Mouse (Mus musculus): ENCODE results near the gene Amd1. TPM values are rescaled to one million over a fixed set of nuclear protein-coding genes. Genes with fewer than 3 reads are reported as not detected.
A peak's percentile ranks its signal among the peaks of the same experiment; 100 is the strongest.

The Amd1 gene
- polyA plus RNA-seq, 1 experiment, result 34.0 TPM

DNA sequence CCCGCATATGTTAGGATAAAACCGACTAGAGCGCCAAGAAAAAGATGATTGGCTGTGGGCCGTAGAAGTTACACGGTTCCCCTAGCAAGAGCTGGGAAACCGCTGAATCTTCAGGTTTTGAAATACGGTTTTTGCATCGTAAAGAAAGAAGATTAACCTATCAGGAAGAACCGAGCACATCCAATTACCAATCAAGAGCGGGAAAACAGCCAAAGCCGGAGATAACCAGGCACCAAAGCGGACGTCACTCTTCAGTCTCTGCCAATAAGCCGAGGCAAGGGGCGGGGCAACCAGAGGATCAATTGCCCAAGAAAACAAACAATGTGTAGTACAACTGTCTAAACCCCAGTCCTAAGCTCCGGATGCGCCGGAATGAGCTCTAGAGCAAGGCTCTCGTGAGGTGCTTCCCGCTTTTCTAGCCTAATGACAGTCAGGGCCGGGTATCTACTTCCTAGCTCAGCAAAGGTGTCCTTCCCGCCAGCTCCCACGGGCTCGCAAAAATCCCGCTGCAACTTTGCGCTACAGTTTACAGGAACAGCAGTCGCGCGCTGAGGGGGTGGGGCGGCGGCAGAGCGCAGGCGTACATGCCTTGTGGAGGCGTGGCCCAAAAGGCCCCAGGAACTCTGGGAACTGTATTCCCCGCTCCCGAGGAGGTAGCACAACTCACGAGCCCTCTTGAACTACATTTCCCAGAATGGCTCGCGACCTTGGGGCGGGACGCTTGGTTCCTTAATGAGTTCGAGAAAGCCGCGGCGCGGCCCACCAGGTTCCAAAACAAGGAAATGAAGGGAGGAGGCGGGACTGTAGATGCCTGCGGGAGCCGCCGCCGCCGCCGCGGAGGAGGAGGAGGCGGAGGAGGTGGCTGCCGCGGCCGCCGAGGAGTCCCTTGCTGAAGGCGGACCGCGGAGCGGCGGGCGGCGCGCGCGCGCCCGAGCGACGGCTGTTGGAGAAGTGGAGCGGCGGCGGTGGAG, 46.9 kb upstream of the Amd1 start:
- no peaks in the 10 kb centered on the region for H3K79me2 ChIP-seq (ENCODE audit: control insufficient read depth, insufficient read depth)
- no peaks in the 10 kb centered on the region for H3K27me3 ChIP-seq (ENCODE audit: control insufficient read depth, insufficient read depth, insufficient read length)
- H3ac ChIP-seq (ENCODE audit: control insufficient read depth, insufficient read length), result peak overlapping the region; percentile 49
- H3K4me3 ChIP-seq, result peak overlapping the region; percentile 45
- no peak for TF ChIP-seq REST (IDR thresholded peaks at IDR 0.05; ENCODE audit: insufficient read depth, insufficient read length)
- TF ChIP-seq MYOG (IDR thresholded peaks at IDR 0.05; ENCODE audit: control insufficient read depth in 1 of 3, insufficient read depth in 1 of 3, insufficient read length in 2 of 3, low read depth in 2 of 3), result peak in 1 of 3 experiments; percentile 37
- peak; percentile 41 for TF ChIP-seq POLR2A (IDR thresholded peaks at IDR 0.05; ENCODE audit: insufficient read length, low read depth)
- TF ChIP-seq E2F4 (IDR thresholded peaks at IDR 0.05; ENCODE audit: insufficient read depth), result peak; percentile 66
- no peaks in the 10 kb centered on the region for H3K36me3 ChIP-seq (ENCODE audit: control insufficient read depth, insufficient read depth)
- peak overlapping the region; percentile 87 for H3K4me2 ChIP-seq (ENCODE audit: low read depth)

DNA sequence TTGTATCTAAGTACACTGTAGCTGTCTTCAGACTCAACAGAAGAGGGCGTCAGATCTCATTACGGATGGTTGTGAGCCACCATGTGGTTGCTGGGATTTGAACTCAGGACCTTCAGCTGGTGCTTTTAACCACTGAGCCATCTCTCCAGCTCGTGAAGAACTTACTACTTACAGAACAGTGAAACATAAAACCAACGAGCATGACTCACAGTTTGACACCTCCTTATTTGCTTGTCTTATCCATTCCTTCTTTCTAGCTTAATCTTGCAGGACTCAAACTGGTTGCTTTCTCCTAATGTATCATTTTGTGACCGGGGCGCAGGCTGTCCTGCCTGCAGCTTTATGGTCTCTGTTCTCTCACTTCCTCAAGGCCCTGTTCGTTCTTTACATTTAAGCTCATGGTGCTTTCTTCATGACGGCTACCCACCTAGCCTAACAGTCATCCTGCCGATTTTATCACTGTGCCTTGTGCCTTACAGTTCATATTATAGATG, 45.5 kb upstream of the Amd1 start:
- H3K4me3 ChIP-seq, result peak overlapping the region; percentile 45
- no peaks in the 10 kb centered on the region for H3K27me3 ChIP-seq (ENCODE audit: control insufficient read depth, insufficient read depth, insufficient read length)
- TF ChIP-seq E2F4 (IDR thresholded peaks at IDR 0.05; ENCODE audit: insufficient read depth), result no peak
- TF ChIP-seq MAX (IDR thresholded peaks at IDR 0.05; ENCODE audit: low read depth), result no peak
- no peak for TF ChIP-seq POLR2AphosphoS2 (IDR thresholded peaks at IDR 0.05; ENCODE audit: insufficient read length, low read depth)
- TF ChIP-seq USF1 (IDR thresholded peaks at IDR 0.05; ENCODE audit: low read depth), result no peak
- TF ChIP-seq SRF (IDR thresholded peaks at IDR 0.05; ENCODE audit: control insufficient read depth, insufficient read length, low read depth), result no peak
- TF ChIP-seq MYOG (IDR thresholded peaks at IDR 0.05; ENCODE audit: control insufficient read depth in 1 of 3, insufficient read depth in 1 of 3, insufficient read length in 2 of 3, low read depth in 2 of 3), result no peak
- no peak for TF ChIP-seq POLR2A (IDR thresholded peaks at IDR 0.05; ENCODE audit: insufficient read length, low read depth)
- TF ChIP-seq TCF3 (IDR thresholded peaks at IDR 0.05; ENCODE audit: insufficient read length, low read depth), result no peak
- no peak for TF ChIP-seq CEBPB (IDR thresholded peaks at IDR 0.05; ENCODE audit: insufficient read depth, poor library complexity, severe bottlenecking)
- TF ChIP-seq TCF12 (IDR thresholded peaks at IDR 0.05; ENCODE audit: insufficient read depth, poor library complexity, severe bottlenecking), result no peak
- TF ChIP-seq MYOD1 (IDR thresholded peaks at IDR 0.05; ENCODE audit: control insufficient read depth in 1 of 3, insufficient read length in 2 of 3, low read depth in 2 of 3), result no peak
- no peaks in the 10 kb centered on the region for H3K36me3 ChIP-seq (ENCODE audit: control insufficient read depth, insufficient read depth)
- H3K4me2 ChIP-seq (ENCODE audit: low read depth), result peak overlapping the region; percentile 87
- no peak overlapping the region for H3ac ChIP-seq (ENCODE audit: control insufficient read depth, insufficient read length)
- H3K79me2 ChIP-seq (ENCODE audit: control insufficient read depth, insufficient read depth), result no peaks in the 10 kb centered on the region

DNA sequence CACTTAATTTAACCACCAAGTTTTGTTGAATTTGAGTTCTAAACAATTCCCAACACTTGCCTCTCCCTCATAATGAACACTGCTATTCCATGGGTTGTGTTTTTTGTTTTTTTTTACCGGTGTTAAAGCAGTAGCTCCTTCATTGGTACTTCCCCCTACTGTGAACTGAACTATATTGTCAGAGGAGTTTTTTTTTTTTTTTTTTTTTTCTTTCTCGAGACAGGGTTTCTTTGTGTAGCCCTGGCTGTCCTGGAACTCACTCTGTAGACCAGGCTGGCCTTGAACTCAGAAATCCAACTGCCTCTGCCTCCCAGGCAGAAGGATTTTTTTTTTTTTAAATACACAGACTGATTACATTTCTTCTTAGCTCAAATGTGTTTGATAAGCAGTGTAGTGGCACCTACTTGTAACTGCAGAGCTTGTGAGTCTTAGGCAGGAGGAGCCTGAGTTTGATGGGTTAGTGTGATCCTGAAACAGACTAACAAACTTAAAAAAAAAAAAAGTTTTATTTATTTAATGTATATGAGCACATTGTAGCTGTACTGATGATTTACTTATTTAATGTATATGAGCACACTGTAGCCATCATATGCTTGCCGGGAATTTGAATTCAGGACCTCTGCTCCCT, 44.9 kb upstream of the Amd1 start:
- no peaks in the 10 kb centered on the region for H3K79me2 ChIP-seq (ENCODE audit: control insufficient read depth, insufficient read depth)

DNA sequence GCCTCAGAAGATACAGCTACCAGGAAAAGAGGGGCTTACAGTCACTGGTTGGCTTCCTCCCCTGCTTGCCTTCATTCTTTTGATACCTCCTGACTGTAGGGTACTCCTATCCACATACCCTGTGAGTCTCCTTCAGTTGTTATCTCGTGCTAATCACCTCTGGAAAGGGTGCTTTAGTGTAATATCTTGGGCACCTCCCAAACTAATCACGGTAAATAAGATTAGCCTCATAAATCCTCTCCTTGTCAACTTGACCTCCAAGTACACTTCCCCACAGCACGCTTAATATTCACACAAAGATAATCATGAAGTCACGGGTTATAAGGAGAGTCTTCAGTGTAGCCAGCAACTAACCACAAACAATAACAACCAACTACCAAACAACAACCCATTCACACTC, 40.0 kb upstream of the Amd1 start:
- no peaks in the 10 kb centered on the region for H3K36me3 ChIP-seq (ENCODE audit: control insufficient read depth, insufficient read depth)
- no peaks in the 10 kb centered on the region for H3K27me3 ChIP-seq (ENCODE audit: control insufficient read depth, insufficient read depth, insufficient read length)
- H3ac ChIP-seq (ENCODE audit: control insufficient read depth, insufficient read length), result no peak overlapping the region
- TF ChIP-seq USF1 (IDR thresholded peaks at IDR 0.05; ENCODE audit: low read depth), result no peak
- no peak for TF ChIP-seq TCF12 (IDR thresholded peaks at IDR 0.05; ENCODE audit: insufficient read depth, poor library complexity, severe bottlenecking)
- TF ChIP-seq POLR2A (IDR thresholded peaks at IDR 0.05; ENCODE audit: insufficient read length, low read depth), result no peak
- no peak for TF ChIP-seq MYOG (IDR thresholded peaks at IDR 0.05; ENCODE audit: control insufficient read depth in 1 of 3, insufficient read depth in 1 of 3, insufficient read length in 2 of 3, low read depth in 2 of 3)
- no peak for TF ChIP-seq CEBPB (IDR thresholded peaks at IDR 0.05; ENCODE audit: insufficient read depth, poor library complexity, severe bottlenecking)
- no peak for TF ChIP-seq POLR2AphosphoS2 (IDR thresholded peaks at IDR 0.05; ENCODE audit: insufficient read length, low read depth)
- TF ChIP-seq MAX (IDR thresholded peaks at IDR 0.05; ENCODE audit: low read depth), result no peak
- TF ChIP-seq REST (IDR thresholded peaks at IDR 0.05; ENCODE audit: insufficient read depth, insufficient read length), result no peak
- no peak for TF ChIP-seq MYOD1 (IDR thresholded peaks at IDR 0.05; ENCODE audit: control insufficient read depth in 1 of 3, insufficient read length in 2 of 3, low read depth in 2 of 3)
- TF ChIP-seq E2F4 (IDR thresholded peaks at IDR 0.05; ENCODE audit: insufficient read depth), result no peak
- no peaks in the 10 kb centered on the region for H3K79me2 ChIP-seq (ENCODE audit: control insufficient read depth, insufficient read depth)
- no peak overlapping the region for H3K4me2 ChIP-seq (ENCODE audit: low read depth)
- H3K4me3 ChIP-seq, result no peak overlapping the region

More for the DNA sequence above, 44.9 kb upstream of the Amd1 start:
- Histone ChIP-seq H3ac (ENCODE audit: control insufficient read depth, insufficient read length) (no peak overlapping the region), H3K27me3 (ENCODE audit: control insufficient read depth, insufficient read depth, insufficient read length) (no peaks in the 10 kb centered on the region), H3K4me3 (no peak overlapping the region), H3K4me2 (ENCODE audit: low read depth) (no peak overlapping the region), H3K36me3 (ENCODE audit: control insufficient read depth, insufficient read depth) (no peaks in the 10 kb centered on the region)
- TF ChIP-seq USF1 (IDR thresholded peaks at IDR 0.05; ENCODE audit: low read depth), result no peak
- TF ChIP-seq E2F4 (IDR thresholded peaks at IDR 0.05; ENCODE audit: insufficient read depth), result no peak
- no peak for TF ChIP-seq MYOD1 (IDR thresholded peaks at IDR 0.05; ENCODE audit: control insufficient read depth in 1 of 3, insufficient read length in 2 of 3, low read depth in 2 of 3)
- no peak for TF ChIP-seq POLR2AphosphoS2 (IDR thresholded peaks at IDR 0.05; ENCODE audit: insufficient read length, low read depth)
- TF ChIP-seq TCF12 (IDR thresholded peaks at IDR 0.05; ENCODE audit: insufficient read depth, poor library complexity, severe bottlenecking), result no peak
- TF ChIP-seq REST (IDR thresholded peaks at IDR 0.05; ENCODE audit: insufficient read depth, insufficient read length), result no peak
- no peak for TF ChIP-seq MAX (IDR thresholded peaks at IDR 0.05; ENCODE audit: low read depth)
- no peak for TF ChIP-seq POLR2A (IDR thresholded peaks at IDR 0.05; ENCODE audit: insufficient read length, low read depth)
- no peak for TF ChIP-seq SRF (IDR thresholded peaks at IDR 0.05; ENCODE audit: control insufficient read depth, insufficient read length, low read depth)
- no peak for TF ChIP-seq MYOG (IDR thresholded peaks at IDR 0.05; ENCODE audit: control insufficient read depth in 1 of 3, insufficient read depth in 1 of 3, insufficient read length in 2 of 3, low read depth in 2 of 3)
- no peak for TF ChIP-seq CEBPB (IDR thresholded peaks at IDR 0.05; ENCODE audit: insufficient read depth, poor library complexity, severe bottlenecking)
- no peak for TF ChIP-seq TCF3 (IDR thresholded peaks at IDR 0.05; ENCODE audit: insufficient read length, low read depth)
